Mouse (Mus musculus) neural tube, embryonic 14.5 days (tissue): ENCODE measurements around the gene Lrrc3. TPM values are rescaled to one million over a fixed set of nuclear protein-coding genes. Genes with fewer than 3 reads are reported as not detected.

Experiments
- ATAC-seq: fragments of 200-750 bp; cut with Nextera tagmentation; 2 replicates; pipeline ENCODE4 v1.8.0; 2017; ENCODE audit warnings: low read depth, mild to moderate bottlenecking, moderate TSS enrichment, moderate library complexity
- H3K27ac ChIP-seq: fragments of 300-500 bp; sonication (generic); 2 replicates; pipeline ENCODE4 v1.5.1; 2014; ENCODE audit warnings: low read depth, mild to moderate bottlenecking, control low read depth, low read length, moderate library complexity, mixed read lengths
- H3K27me3 ChIP-seq: fragments of 300-500 bp; sonication (generic); 2 replicates; pipeline ENCODE4 v1.6.1; 2014; ENCODE audit warnings: low read length; ENCODE audit not compliant: control insufficient read depth, insufficient read depth
- H3K36me3 ChIP-seq: fragments of 300-500 bp; sonication (generic); 2 replicates; pipeline ENCODE4 v1.6.1; 2014; ENCODE audit warnings: low read length, mixed read lengths; ENCODE audit not compliant: control insufficient read depth, insufficient read depth
- H3K4me1 ChIP-seq: fragments of 300-500 bp; sonication (generic); 2 replicates; pipeline ENCODE4 v1.6.1; 2014; ENCODE audit warnings: low read length; ENCODE audit not compliant: control insufficient read depth, insufficient read depth
- H3K4me2 ChIP-seq: fragments of 300-500 bp; sonication (generic); 2 replicates; pipeline ENCODE4 v1.6.1; 2014; ENCODE audit warnings: mild to moderate bottlenecking, low read depth, low read length, control low read depth
- H3K4me3 ChIP-seq: fragments of 300-500 bp; sonication (generic); 2 replicates; pipeline ENCODE4 v1.5.1; 2014; ENCODE audit warnings: low read depth, low read length, control low read depth, mixed read lengths
- H3K9ac ChIP-seq: fragments of 300-500 bp; sonication (generic); replicated peaks from 2 replicates; pipeline ENCODE4 v1.6.1; 2014; ENCODE audit warnings: low read depth, mild to moderate bottlenecking, control low read depth, low read length, mixed read lengths
- H3K9me3 ChIP-seq: fragments of 300-500 bp; sonication (generic); 2 replicates; pipeline ENCODE4 v1.6.1; 2016; ENCODE audit warnings: low read length; ENCODE audit not compliant: control insufficient read depth
- WGBS: fragments of 180-500 bp; shearing (Covaris S2); extraction: QIAGEN DNeasy Blood & Tissue Kit; methylation state at CpG from one replicate; pipeline ENCODE4 v1.1.7; 2014; 5-methylcytosine and 5-hydroxymethylcytosine counted together
- polyA plus RNA-seq: library from polyadenylated mRNA; unstranded; fragments of >200 nt; fragmentation: Nextera tagmentation; extraction: Ambion mirVana; gene quantifications from 2 replicates; pipeline ENCODE4 v1.2.1, GENCODE M21; 2014

Lrrc3 gene
- polyA plus RNA-seq, 1 experiment from 2014 or later = 20.6 TPM

DNA sequence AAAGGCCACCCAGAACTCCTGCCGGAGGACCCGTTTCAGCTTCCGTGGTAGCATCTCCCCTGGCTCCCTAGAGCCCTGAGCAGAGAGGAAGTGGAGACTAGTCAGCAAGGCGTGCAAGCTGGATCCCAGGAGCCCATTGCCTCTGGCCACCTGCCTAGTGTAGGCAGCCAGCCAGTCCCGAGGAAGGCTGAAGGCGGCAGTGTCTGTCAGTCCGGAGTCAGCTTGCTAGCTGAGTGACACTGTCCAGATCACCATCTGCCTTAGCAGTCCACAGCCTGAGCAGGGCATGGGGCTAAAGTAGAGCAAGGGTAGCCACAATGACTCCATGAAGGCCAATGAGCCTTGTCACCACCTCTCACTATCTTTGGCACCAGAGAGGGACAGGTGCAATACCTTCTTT lies 10.3 kb upstream of the Lrrc3 start:
- no peaks in the 10 kb centered on the region for H3K4me1 ChIP-seq
- no peak overlapping the region for H3K9ac ChIP-seq
- no peaks in the 10 kb centered on the region for H3K27me3 ChIP-seq
- no peaks in the 10 kb centered on the region for H3K36me3 ChIP-seq
- no peak overlapping the region for H3K27ac ChIP-seq
- H3K9me3 ChIP-seq = no peaks in the 10 kb centered on the region
- no peak for ATAC-seq
- 74% methylated on average over 7 of the region's 7 CpGs for WGBS
- H3K4me3 ChIP-seq = no peak overlapping the region
- no peak overlapping the region for H3K4me2 ChIP-seq

GRCm38 (mm10) chr10:77902894-77903715 lies 769 bp upstream of the Lrrc3 start:
- ATAC-seq = peak; percentile 90
- 6% methylated on average over 34 of the region's 35 CpGs for WGBS

DNA sequence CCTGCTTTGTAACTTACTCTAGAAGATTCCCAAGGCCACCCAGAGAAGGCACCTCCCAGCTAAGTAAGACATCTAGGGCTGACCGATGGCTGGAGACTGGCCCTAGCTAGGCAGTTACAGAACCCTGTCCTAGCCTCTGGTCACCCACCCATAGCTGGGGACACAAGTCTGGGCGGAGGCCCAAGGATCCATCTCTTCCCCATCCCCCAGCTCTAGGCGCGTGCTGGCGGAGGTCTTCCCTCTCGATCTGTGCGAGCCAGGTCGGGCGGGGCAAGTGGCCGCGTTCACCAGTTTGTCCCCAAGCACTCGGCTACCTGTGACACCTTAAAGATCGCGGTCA lies 495 bp downstream of the Lrrc3 start:
- Histone ChIP-seq H3K9ac (peak overlapping the region; percentile 70), H3K27me3 (no peaks in the 10 kb centered on the region), H3K9me3 (no peaks in the 10 kb centered on the region), H3K36me3 (no peaks in the 10 kb centered on the region), H3K4me1 (0 out of 2 replicates have a peak, but pooled peaks cover 4% of the 10 kb centered on the region), H3K27ac (peak overlapping the region; percentile 50; the same call in 1 of the 2 replicates), H3K4me2 (peak overlapping the region; percentile 66), H3K4me3 (peak overlapping the region; percentile 53)
- WGBS = 2% methylated on average over 14 of the region's 14 CpGs
- peak; percentile 32 for ATAC-seq

More at GRCm38 (mm10) chr10:77902894-77903715, 769 bp upstream of the Lrrc3 start:
- peak overlapping the region; percentile 55 for H3K27ac ChIP-seq
- no peaks in the 10 kb centered on the region for H3K9me3 ChIP-seq
- peak overlapping the region; percentile 53 for H3K4me3 ChIP-seq
- H3K36me3 ChIP-seq = no peaks in the 10 kb centered on the region
- no peaks in the 10 kb centered on the region for H3K27me3 ChIP-seq
- H3K4me2 ChIP-seq = peak overlapping the region; percentile 66
- peak overlapping the region; percentile 41; the same call in 1 of the 2 replicates for H3K9ac ChIP-seq
- 0 out of 2 replicates have a peak, but pooled peaks cover 4% of the 10 kb centered on the region for H3K4me1 ChIP-seq

GRCm38 (mm10) chr10:77900903-77901818 lies 1.2 kb downstream of the Lrrc3 start:
- Histone ChIP-seq H3K4me3 (peak overlapping the region; percentile 53), H3K9ac (peak overlapping the region; percentile 70; the same call in 1 of the 2 replicates), H3K4me2 (peak overlapping the region; percentile 66), H3K9me3 (no peaks in the 10 kb centered on the region), H3K36me3 (no peaks in the 10 kb centered on the region), H3K27me3 (no peaks in the 10 kb centered on the region), H3K27ac (no peak overlapping the region), H3K4me1 (0 out of 2 replicates have a peak, but pooled peaks cover 4% of the 10 kb centered on the region)
- no peak for ATAC-seq
- 83% methylated on average over 27 of the region's 27 CpGs for WGBS

DNA sequence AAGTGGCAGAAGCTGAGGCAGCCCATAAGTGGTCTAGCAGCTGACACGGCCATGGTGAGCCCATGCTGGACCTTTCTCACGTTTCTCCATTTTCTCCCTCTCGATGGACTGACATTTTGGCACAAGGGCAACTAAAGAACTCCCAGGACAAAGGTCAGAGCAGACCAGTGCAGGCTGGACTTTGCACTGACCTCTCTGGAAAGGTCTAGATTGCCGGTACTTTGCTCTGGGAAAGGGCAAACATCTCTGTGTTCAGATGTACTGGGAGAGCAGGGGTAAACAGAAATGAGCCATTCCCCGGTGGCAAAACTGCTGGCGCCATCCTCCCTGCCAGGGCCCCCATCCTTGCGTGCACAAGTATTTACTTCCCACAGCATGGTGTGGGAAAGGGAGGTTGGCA lies 2.2 kb downstream of the Lrrc3 start:
- no peaks in the 10 kb centered on the region for H3K27me3 ChIP-seq
- WGBS = 79% methylated on average over 7 of the region's 7 CpGs
- 0 out of 2 replicates have a peak, but pooled peaks cover 4% of the 10 kb centered on the region for H3K4me1 ChIP-seq
- H3K9me3 ChIP-seq = no peaks in the 10 kb centered on the region
- H3K36me3 ChIP-seq = no peaks in the 10 kb centered on the region
- H3K27ac ChIP-seq = no peak overlapping the region
- no peak overlapping the region for H3K4me2 ChIP-seq
- ATAC-seq = no peak
- no peak overlapping the region for H3K4me3 ChIP-seq
- no peak overlapping the region for H3K9ac ChIP-seq

DNA sequence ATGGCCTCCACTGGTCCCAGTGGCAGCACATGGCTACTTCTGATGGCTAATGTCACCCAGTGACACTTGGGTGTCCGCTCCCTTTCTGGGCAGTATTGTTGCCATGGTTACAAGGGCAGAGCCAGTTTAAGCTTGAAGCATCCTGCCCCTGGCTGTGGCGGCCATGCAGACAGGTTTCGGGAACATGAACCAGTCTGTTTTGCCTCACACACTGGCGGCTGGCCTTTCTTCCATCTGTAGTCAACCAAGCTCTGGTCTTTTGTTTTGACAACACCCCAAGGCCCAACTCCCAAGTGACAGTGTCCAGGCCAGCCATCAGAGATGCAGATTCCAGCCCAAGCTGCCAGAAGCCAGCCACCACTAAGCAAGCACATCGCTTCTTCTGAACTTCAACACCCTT lies 6.8 kb downstream of the Lrrc3 start:
- ATAC-seq = no peak
- Histone ChIP-seq H3K9me3 (no peaks in the 10 kb centered on the region), H3K36me3 (no peaks in the 10 kb centered on the region), H3K4me3 (no peak overlapping the region), H3K27me3 (no peaks in the 10 kb centered on the region), H3K4me1 (0 out of 2 replicates have a peak, but pooled peaks cover 4% of the 10 kb centered on the region), H3K27ac (no peak overlapping the region), H3K9ac (no peak overlapping the region), H3K4me2 (no peak overlapping the region)
- 64% methylated on average over 5 of the region's 5 CpGs for WGBS

- no peak overlapping the region for H3K9ac ChIP-seq
- H3K27ac ChIP-seq = no peak overlapping the region
- no peaks in the 10 kb centered on the region for H3K27me3 ChIP-seq
- 91% methylated on average over 8 of the region's 8 CpGs for WGBS
- no peak overlapping the region for H3K4me2 ChIP-seq
- no peaks in the 10 kb centered on the region for H3K9me3 ChIP-seq
- no peak for ATAC-seq
- H3K36me3 ChIP-seq = no peaks in the 10 kb centered on the region
- no peaks in the 10 kb centered on the region for H3K4me1 ChIP-seq
- H3K4me3 ChIP-seq = no peak overlapping the region
Measured at GRCm38 (mm10) chr10:77890987-77891565, 11.3 kb downstream of the Lrrc3 start.

DNA sequence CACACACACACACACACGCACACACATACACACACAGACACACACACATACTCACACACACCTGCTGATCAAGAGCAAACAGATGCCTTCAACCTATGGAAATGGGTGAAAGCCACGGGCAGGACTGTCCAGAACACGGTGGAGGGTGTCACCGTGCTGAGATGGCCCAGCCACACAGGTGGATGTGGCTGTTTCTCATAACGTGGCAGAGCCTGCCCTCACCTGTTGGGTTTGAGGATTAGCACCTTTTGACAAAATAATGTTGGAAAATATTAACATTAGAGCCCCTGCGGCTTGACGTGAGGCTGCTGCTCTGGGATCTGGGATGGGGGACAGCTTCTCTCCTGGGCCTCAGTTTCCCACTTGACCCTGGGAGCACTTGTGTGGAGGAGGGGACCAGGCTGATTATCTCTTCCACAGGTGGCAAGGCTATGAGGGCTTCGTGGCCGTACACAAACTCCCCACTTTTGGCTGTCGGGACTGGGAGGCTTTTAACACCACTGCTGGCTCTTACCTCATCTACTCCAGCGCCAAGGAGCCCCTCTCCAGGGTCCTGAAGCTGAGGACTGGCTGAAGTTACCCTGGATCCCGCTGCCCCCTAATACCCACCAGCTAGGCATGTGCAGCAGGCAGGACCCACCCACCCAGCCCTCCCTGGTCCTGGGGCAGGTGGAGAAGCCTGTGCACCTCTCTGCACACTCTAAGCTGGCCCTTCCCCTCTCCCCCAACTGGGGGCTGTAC lies 16.2 kb downstream of the Lrrc3 start:
- no peak overlapping the region for H3K4me3 ChIP-seq
- no peak overlapping the region for H3K4me2 ChIP-seq
- H3K27me3 ChIP-seq = no peaks in the 10 kb centered on the region
- no peaks in the 10 kb centered on the region for H3K36me3 ChIP-seq
- H3K9ac ChIP-seq = no peak overlapping the region
- ATAC-seq = no peak
- H3K9me3 ChIP-seq = no peaks in the 10 kb centered on the region
- WGBS = 64% methylated on average over 12 of the region's 12 CpGs
- no peaks in the 10 kb centered on the region for H3K4me1 ChIP-seq
- H3K27ac ChIP-seq = no peak overlapping the region
